Comparison of ENCODE assay signal across 8 mouse cellular contexts in the genomic region with DNA sequence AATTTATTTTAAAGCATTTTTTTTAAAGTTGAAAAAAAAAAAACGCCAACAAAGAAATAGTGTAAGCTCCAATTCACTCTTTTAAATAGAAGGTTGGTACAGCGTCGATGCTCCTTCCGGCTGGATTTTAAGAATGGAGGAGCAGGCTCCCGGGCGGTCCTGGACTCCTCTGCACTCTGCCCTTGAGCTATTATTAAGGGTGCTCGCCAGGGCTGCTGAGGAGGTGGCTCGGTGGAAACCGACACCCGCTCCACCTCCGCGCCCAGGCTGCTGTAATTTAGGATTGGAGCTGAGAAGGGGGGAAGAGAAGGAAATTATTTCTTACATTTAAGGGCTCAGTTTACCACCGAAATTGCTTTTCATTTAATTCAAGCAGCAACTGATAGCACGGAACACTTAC.
DNase-seq lines count a peak whose midpoint lies in the region; ATAC-seq and TF ChIP-seq lines count a peak whose summit lies in the region.

No protein-coding gene starts in this region.

- no peak overlapping the region for H3K27ac ChIP-seq in liver, embryonic 13.5 days
- no peak overlapping the region for H3K27ac ChIP-seq in hindbrain, postnatal 0 days

- H3K9me3 ChIP-seq in liver, embryonic 13.5 days (replicated peaks): no peaks in the 10 kb centered on the region
- no peaks in the 10 kb centered on the region for H3K9me3 ChIP-seq in hindbrain, postnatal 0 days (ENCODE audit: low read length)

- H3K4me3 ChIP-seq in liver, embryonic 13.5 days (replicated peaks): no peak overlapping the region
- H3K4me3 ChIP-seq in hindbrain, postnatal 0 days (ENCODE audit: low read length): peak overlapping the region; percentile 24

- no peaks in the 10 kb centered on the region for H3K36me3 ChIP-seq in liver, embryonic 13.5 days
- no peaks in the 10 kb centered on the region for H3K36me3 ChIP-seq in hindbrain, postnatal 0 days (ENCODE audit: insufficient read depth, low read length)

- H3K9ac ChIP-seq in liver, embryonic 13.5 days: no peak overlapping the region
- H3K9ac ChIP-seq in hindbrain, postnatal 0 days (replicated peaks; ENCODE audit: low read length): 0 out of 2 replicates have a peak overlapping the region, but pooled peaks have one; percentile 10

- no peaks in the 10 kb centered on the region for H3K4me1 ChIP-seq in liver, embryonic 13.5 days (replicated peaks)
- peaks cover 3% of the 10 kb centered on the region for H3K4me1 ChIP-seq in hindbrain, postnatal 0 days (ENCODE audit: insufficient read depth, low read length)

- H3K4me2 ChIP-seq in liver, embryonic 13.5 days: 0 out of 2 replicates have a peak overlapping the region, but pooled peaks have one; percentile 11
- peak overlapping the region; percentile 52 for H3K4me2 ChIP-seq in hindbrain, postnatal 0 days (ENCODE audit: low read depth, low read length)

- peak; percentile 9 for DNase-seq in adrenal gland, postnatal 14 days
- no peak for DNase-seq in adrenal gland, postnatal 4 days (ENCODE audit: low spot score in 2 of 2)
- no peak for DNase-seq in liver, embryonic 13.5 days
- DNase-seq in liver: no peak
- DNase-seq in hindbrain, postnatal 0 days (ENCODE audit: low spot score): no peak
- peak; percentile 24 for DNase-seq in right cerebral cortex, postnatal 25 days
- no peak for DNase-seq in cerebellum, adult 9-10 months
- no peak for DNase-seq in thymus, postnatal 25 days

- no peak for ATAC-seq in liver, embryonic 13.5 days (ENCODE audit: low read depth)
- ATAC-seq in hindbrain, postnatal 0 days: no peak

- TF ChIP-seq CTCF in hindbrain, postnatal 0 days (IDR thresholded peaks at IDR 0.05; ENCODE audit: low read depth): no peak

- 46% methylated on average over 14 of the region's 14 CpGs for WGBS in liver, embryonic 13.5 days (ENCODE audit: insufficient replicate concordance)
- WGBS in hindbrain, postnatal 0 days: 27% methylated on average over 14 of the region's 14 CpGs

- no peaks in the 10 kb centered on the region for H3K27me3 ChIP-seq in liver, embryonic 13.5 days
- H3K27me3 ChIP-seq in hindbrain, postnatal 0 days (ENCODE audit: insufficient read depth, low read length): no peaks in the 10 kb centered on the region

Comparison
In these comparisons a context has a peak if more than half of its experiments do, and no peak if none do; other contexts are left out.
1. DNase-seq: peak in adrenal gland, postnatal 14 days (single experiment) and right cerebral cortex, postnatal 25 days (single experiment); none in adrenal gland, postnatal 4 days (0 of 2), liver, embryonic 13.5 days (single experiment), liver (single experiment), hindbrain, postnatal 0 days (single experiment), cerebellum, adult 9-10 months (single experiment) and thymus, postnatal 25 days (single experiment).